ENCODE assay signal across 7 mouse cellular contexts in the genomic region with DNA sequence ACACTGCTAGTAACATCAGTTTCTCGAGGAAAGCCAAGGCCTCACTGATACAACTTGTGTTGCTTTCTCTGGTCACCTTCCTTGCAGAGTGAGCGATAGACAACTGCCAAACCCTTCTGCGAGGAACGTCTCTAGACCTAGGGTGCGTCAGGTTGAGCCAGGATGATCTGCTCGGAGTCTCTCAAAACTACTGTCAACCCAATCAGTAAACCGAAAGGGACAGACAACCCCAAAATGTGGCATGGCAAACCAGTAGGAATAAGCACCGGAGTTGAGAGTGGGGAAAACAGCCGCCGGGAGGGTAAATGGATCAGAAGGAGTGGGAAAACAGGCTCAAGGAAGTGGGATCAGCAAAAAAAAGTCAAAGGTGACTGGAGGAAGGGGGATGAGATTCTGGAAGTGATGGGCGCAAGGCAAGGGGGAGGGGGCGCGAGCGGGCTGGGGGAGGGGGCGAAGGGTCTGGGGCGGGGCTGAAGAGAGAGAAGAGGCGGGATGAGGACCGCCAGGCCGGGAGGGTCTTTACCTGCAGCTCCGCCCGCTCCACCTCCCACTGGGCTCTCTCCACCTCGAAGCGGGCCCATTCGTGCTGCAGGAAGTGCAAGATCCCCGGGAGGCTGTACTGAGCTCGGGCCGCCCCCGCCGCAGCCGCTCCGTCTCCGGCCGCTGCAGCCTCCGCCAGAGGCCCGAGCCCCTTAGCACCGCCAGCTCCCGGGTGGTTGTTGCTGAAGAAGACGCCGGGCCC. TPM values are rescaled to one million over a fixed set of nuclear protein-coding genes. Genes with fewer than 3 reads are reported as not detected.
DNase-seq lines count a peak whose midpoint lies in the region; ATAC-seq lines count a peak whose summit lies in the region.

No protein-coding gene starts in this region.

- peak overlapping the region; percentile 96 for H3K4me3 ChIP-seq in embryonic facial prominence, embryonic 13.5 days
- peak overlapping the region; percentile 88 for H3K4me3 ChIP-seq in hindbrain, embryonic 11.5 days (ENCODE audit: low read depth, low read length)
- peak overlapping the region; percentile 92 for H3K4me3 ChIP-seq in liver, embryonic 11.5 days (ENCODE audit: low read depth, low read length)

- H3K9me3 ChIP-seq in embryonic facial prominence, embryonic 13.5 days, result no peaks in the 10 kb centered on the region
- no peaks in the 10 kb centered on the region for H3K9me3 ChIP-seq in hindbrain, embryonic 11.5 days (ENCODE audit: control insufficient read depth, low read length)
- no peaks in the 10 kb centered on the region for H3K9me3 ChIP-seq in liver, embryonic 11.5 days (ENCODE audit: control insufficient read depth, low read length)

- H3K4me2 ChIP-seq in embryonic facial prominence, embryonic 13.5 days, result peak overlapping the region; percentile 72
- H3K4me2 ChIP-seq in hindbrain, embryonic 11.5 days (replicated peaks; ENCODE audit: low read depth, low read length), result peak overlapping the region; percentile 49
- peak overlapping the region; percentile 82 for H3K4me2 ChIP-seq in liver, embryonic 11.5 days

- under 1% methylated on average over 36 of the region's 39 CpGs for WGBS in embryonic facial prominence, embryonic 13.5 days
- WGBS in hindbrain, embryonic 11.5 days, result 1% methylated on average over 34 of the region's 39 CpGs
- under 1% methylated on average over 25 of the region's 39 CpGs for WGBS in liver, embryonic 11.5 days

- peaks cover 23% of the 10 kb centered on the region for H3K4me1 ChIP-seq in embryonic facial prominence, embryonic 13.5 days
- H3K4me1 ChIP-seq in hindbrain, embryonic 11.5 days (replicated peaks; ENCODE audit: control insufficient read depth, insufficient read depth, low read length), result 0 out of 2 replicates have a peak, but pooled peaks cover 2% of the 10 kb centered on the region
- H3K4me1 ChIP-seq in liver, embryonic 11.5 days (replicated peaks; ENCODE audit: control insufficient read depth, insufficient read depth, low read length), result peaks cover 17% of the 10 kb centered on the region

- H3K27ac ChIP-seq in embryonic facial prominence, embryonic 13.5 days, result peak overlapping the region; percentile 94
- peak overlapping the region; percentile 76 for H3K27ac ChIP-seq in hindbrain, embryonic 11.5 days (ENCODE audit: low read depth, low read length)
- peak overlapping the region; percentile 92 for H3K27ac ChIP-seq in liver, embryonic 11.5 days (ENCODE audit: low read depth, low read length)

- no peaks in the 10 kb centered on the region for H3K27me3 ChIP-seq in embryonic facial prominence, embryonic 13.5 days
- H3K27me3 ChIP-seq in hindbrain, embryonic 11.5 days (ENCODE audit: control insufficient read depth, insufficient read depth, low read length), result no peaks in the 10 kb centered on the region
- H3K27me3 ChIP-seq in liver, embryonic 11.5 days (replicated peaks; ENCODE audit: control insufficient read depth, insufficient read depth, low read length), result no peaks in the 10 kb centered on the region

- H3K36me3 ChIP-seq in embryonic facial prominence, embryonic 13.5 days, result no peaks in the 10 kb centered on the region
- H3K36me3 ChIP-seq in hindbrain, embryonic 11.5 days (ENCODE audit: control insufficient read depth, insufficient read depth, low read length), result no peaks in the 10 kb centered on the region
- H3K36me3 ChIP-seq in liver, embryonic 11.5 days (ENCODE audit: control insufficient read depth, insufficient read depth, low read length), result no peaks in the 10 kb centered on the region; the same call in 1 of the 2 replicates

- peak overlapping the region; percentile 97 for H3K9ac ChIP-seq in embryonic facial prominence, embryonic 13.5 days
- peak overlapping the region; percentile 93 for H3K9ac ChIP-seq in hindbrain, embryonic 11.5 days (ENCODE audit: low read depth, low read length)
- H3K9ac ChIP-seq in liver, embryonic 11.5 days (ENCODE audit: low read depth, low read length), result peak overlapping the region; percentile 88

- peak; percentile 12 for DNase-seq in urinary bladder, postnatal 25 days (ENCODE audit: low spot score)
- no peak for DNase-seq in urinary bladder, postnatal 10 days (ENCODE audit: low spot score)
- peak; percentile 24 for DNase-seq in adrenal gland, adult 8-10 months
- peak; percentile 67 for DNase-seq in hindbrain, embryonic 11.5 days (ENCODE audit: low spot score)
- DNase-seq in liver, embryonic 11.5 days (ENCODE audit: low spot score), result peak; percentile 46
- peak; percentile 3 to 4 for DNase-seq in natural killer cell, adult 2 months (ENCODE audit: low spot score in 2 of 2)

- peak; percentile 82 for ATAC-seq in embryonic facial prominence, embryonic 13.5 days (ENCODE audit: insufficient number of reproducible peaks, insufficient read depth, low FRiP score, low TSS enrichment, low read depth)
- ATAC-seq in hindbrain, embryonic 11.5 days (ENCODE audit: low FRiP score), result peak; percentile 0
- ATAC-seq in liver, embryonic 11.5 days (replicated peaks; ENCODE audit: low FRiP score), result peak; percentile 74

RNA-seq across cellular contexts. Expression of a gene that starts 1.1 kb away (rescaled TPM):
- total RNA-seq in adrenal gland, adult 8-10 months (2022), result 10 to 100 TPM; 23.5 to 28.1 (median 27.6) TPM
- 5.2 and 5.6 TPM in 2 replicates for polyA plus RNA-seq in embryonic facial prominence, embryonic 13.5 days (2015; fragmentation: Nextera tagmentation; extraction: Ambion mirVana)
- polyA plus RNA-seq in hindbrain, embryonic 11.5 days (2014; fragmentation: Nextera tagmentation; extraction: Ambion mirVana), result 7.4 and 7.9 TPM in 2 replicates
- polyA plus RNA-seq in liver, embryonic 11.5 days (2014; fragmentation: Nextera tagmentation; extraction: Ambion mirVana), result 6.8 and 7.2 TPM in 2 replicates

Comparison
In these comparisons a context has a peak if more than half of its experiments do, and no peak if none do; other contexts are left out.
1. ATAC-seq: peak in every context shown above with its lines; median percentile 82 in embryonic facial prominence, embryonic 13.5 days; 74 in liver, embryonic 11.5 days; 0 in hindbrain, embryonic 11.5 days.